ENCODE assay signal across 7 mouse cellular contexts in genomic region chr4:137367275-137368088, GRCm38 (mm10). TPM values are rescaled to one million over a fixed set of nuclear protein-coding genes. Genes with fewer than 3 reads are reported as not detected.
A peak's percentile ranks its signal among the peaks of the same experiment; 100 is the strongest.
DNase-seq lines count a peak whose midpoint lies in the region; ATAC-seq lines count a peak whose summit lies in the region.

No protein-coding gene starts in this region.

- H3K27me3 ChIP-seq in megakaryocyte, embryonic 14.5 days (replicated peaks) = no peaks in the 10 kb centered on the region
- no peaks in the 10 kb centered on the region for H3K27me3 ChIP-seq in hindbrain, embryonic 13.5 days
- H3K27me3 ChIP-seq in hindbrain, embryonic 11.5 days (ENCODE audit: control insufficient read depth, insufficient read depth, low read length) = no peaks in the 10 kb centered on the region

- H3K9ac ChIP-seq in hindbrain, embryonic 13.5 days = no peak overlapping the region
- H3K9ac ChIP-seq in hindbrain, embryonic 11.5 days (ENCODE audit: low read depth, low read length) = no peak overlapping the region

- no peaks in the 10 kb centered on the region for H3K36me3 ChIP-seq in megakaryocyte, embryonic 14.5 days (replicated peaks; ENCODE audit: low read length)
- H3K36me3 ChIP-seq in hindbrain, embryonic 13.5 days = no peaks in the 10 kb centered on the region
- H3K36me3 ChIP-seq in hindbrain, embryonic 11.5 days (ENCODE audit: control insufficient read depth, insufficient read depth, low read length) = no peaks in the 10 kb centered on the region

- peak overlapping the region; percentile 85 for H3K4me3 ChIP-seq in megakaryocyte, embryonic 14.5 days (replicated peaks)
- H3K4me3 ChIP-seq in hindbrain, embryonic 13.5 days = no peak overlapping the region
- no peak overlapping the region for H3K4me3 ChIP-seq in hindbrain, embryonic 11.5 days (ENCODE audit: low read depth, low read length)

- peak; percentile 91 for ATAC-seq in CD4-positive, CD25-positive, alpha-beta regulatory T cell, adult 4 months
- ATAC-seq in hindbrain, embryonic 13.5 days (ENCODE audit: low FRiP score) = no peak
- ATAC-seq in hindbrain, embryonic 11.5 days (ENCODE audit: low FRiP score) = no peak

- 56% methylated on average over 5 of the region's 5 CpGs for WGBS in hindbrain, embryonic 13.5 days
- WGBS in hindbrain, embryonic 11.5 days = 58% methylated on average over 5 of the region's 5 CpGs

- H3K4me2 ChIP-seq in hindbrain, embryonic 13.5 days = no peak overlapping the region
- no peak overlapping the region for H3K4me2 ChIP-seq in hindbrain, embryonic 11.5 days (replicated peaks; ENCODE audit: low read depth, low read length)

- no peak overlapping the region for H3K27ac ChIP-seq in hindbrain, embryonic 13.5 days
- no peak overlapping the region for H3K27ac ChIP-seq in hindbrain, embryonic 11.5 days (ENCODE audit: low read depth, low read length)

- peak; percentile 79 for DNase-seq in A20 (ENCODE audit: low read depth, low spot score)
- peak; percentile 64 to 86 for DNase-seq in heart, adult 18-20 months
- peak; percentile 65 for DNase-seq in kidney, postnatal 10 days
- no peak for DNase-seq in hindbrain, embryonic 11.5 days (ENCODE audit: low spot score)

- peaks cover 77% of the 10 kb centered on the region for H3K4me1 ChIP-seq in megakaryocyte, embryonic 14.5 days
- peaks cover 11% of the 10 kb centered on the region for H3K4me1 ChIP-seq in hindbrain, embryonic 13.5 days (replicated peaks)
- no peaks in the 10 kb centered on the region for H3K4me1 ChIP-seq in hindbrain, embryonic 11.5 days (replicated peaks; ENCODE audit: control insufficient read depth, insufficient read depth, low read length)

- H3K9me3 ChIP-seq in megakaryocyte, embryonic 14.5 days = no peaks in the 10 kb centered on the region
- H3K9me3 ChIP-seq in hindbrain, embryonic 13.5 days = no peaks in the 10 kb centered on the region
- no peaks in the 10 kb centered on the region for H3K9me3 ChIP-seq in hindbrain, embryonic 11.5 days (ENCODE audit: control insufficient read depth, low read length)

RNA-seq across cellular contexts. Expression of gene Cdc42, which starts 10.0 kb away (rescaled TPM):
- 100 to 1,000 TPM; 630 to 632 TPM for polyA plus RNA-seq in CD4-positive, CD25-positive, alpha-beta regulatory T cell, adult 4 months (2017; shearing (Covaris generic))
- 100 to 1,000 TPM; 143 to 147 TPM for total RNA-seq in heart, adult 18-20 months (2021)
- polyA plus RNA-seq in megakaryocyte, embryonic 14.5 days (2012; ENCODE audit: insufficient read depth, low replicate concordance) = 4.3 and 28.1 TPM in 2 replicates
- 840 and 841 TPM in 2 replicates for polyA plus RNA-seq in hindbrain, embryonic 13.5 days (2015; fragmentation: Nextera tagmentation; extraction: Ambion mirVana)
- 692 and 744 TPM in 2 replicates for polyA plus RNA-seq in hindbrain, embryonic 11.5 days (2014; fragmentation: Nextera tagmentation; extraction: Ambion mirVana)

RNA-seq across cellular contexts. Expression of gene Cela3a, which starts 42.1 kb away (rescaled TPM):
- not detected for polyA plus RNA-seq in CD4-positive, CD25-positive, alpha-beta regulatory T cell, adult 4 months (2017; shearing (Covaris generic))
- total RNA-seq in heart, adult 18-20 months (2021) = not detected
- polyA plus RNA-seq in megakaryocyte, embryonic 14.5 days (2012; ENCODE audit: insufficient read depth, low replicate concordance) = not detected in 2 replicates
- polyA plus RNA-seq in hindbrain, embryonic 13.5 days (2015; fragmentation: Nextera tagmentation; extraction: Ambion mirVana) = not detected in 2 replicates
- not detected in 2 replicates for polyA plus RNA-seq in hindbrain, embryonic 11.5 days (2014; fragmentation: Nextera tagmentation; extraction: Ambion mirVana)

Comparison
In these comparisons a context has a peak if more than half of its experiments do, and no peak if none do; other contexts are left out.
1. RNA of gene Cdc42, which starts 10.0 kb away (polyA plus RNA-seq): 840 to 841 TPM in hindbrain, embryonic 13.5 days, 692 to 744 TPM in hindbrain, embryonic 11.5 days and 630 to 632 TPM in CD4-positive, CD25-positive, alpha-beta regulatory T cell, adult 4 months; 4.3 to 28.1 TPM in megakaryocyte, embryonic 14.5 days; every median in the first group is over 10 times any median in the second.